Mouse (Mus musculus): ENCODE data around the gene F2rl2.

DNA sequence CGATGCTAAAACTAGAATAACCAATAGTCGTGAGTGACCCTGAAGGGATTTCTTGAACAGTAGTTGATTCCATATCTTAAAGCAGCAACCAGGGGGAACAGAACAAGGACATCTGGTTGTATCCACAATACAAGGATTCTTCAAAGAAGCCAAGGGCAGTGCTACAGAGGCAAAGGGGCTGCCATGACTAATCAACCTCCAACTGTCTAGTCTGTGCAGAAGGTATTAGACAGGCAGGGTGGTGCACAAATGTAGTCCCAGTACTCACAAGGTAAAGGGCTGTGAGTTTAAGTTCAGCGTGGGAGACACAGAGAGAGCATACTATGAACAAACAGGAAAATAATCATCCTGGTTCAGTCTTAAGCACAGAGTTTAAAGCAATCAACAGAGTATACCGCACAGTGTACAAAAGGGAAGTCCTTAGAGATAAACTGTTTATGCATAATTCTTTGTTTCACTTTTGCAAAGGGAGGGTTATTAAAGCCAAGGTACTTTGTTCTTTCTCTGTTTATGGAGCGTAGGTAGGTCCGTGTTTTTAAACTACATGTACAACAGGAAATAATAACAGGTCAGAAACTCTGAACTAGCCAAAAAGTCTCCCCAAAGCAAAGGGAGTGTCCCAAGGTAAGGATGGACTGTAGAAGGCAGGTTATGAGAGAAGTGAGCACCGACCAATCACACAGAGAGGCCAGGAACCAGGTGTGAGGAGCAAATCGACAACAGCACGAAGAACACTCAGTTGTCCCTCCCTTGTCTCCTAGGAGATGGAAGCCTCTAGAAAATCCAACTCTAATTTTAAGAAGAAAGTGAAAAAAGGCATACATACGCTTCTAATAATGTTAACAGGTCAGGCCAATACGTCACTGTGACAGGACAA is 45.4 kb downstream of the F2rl2 start:
- TF ChIP-seq POLR2A (IDR thresholded peaks at IDR 0.05; ENCODE audit: control insufficient read depth, low read depth, low read length) (no peak), CTCF (IDR thresholded peaks at IDR 0.05; ENCODE audit: control insufficient read depth, insufficient read depth, insufficient replicate concordance, low read depth, low read length) (no peak)

All from testis, adult 2 months (tissue).